Mouse (Mus musculus): ENCODE measurements at regions not wholly inside any gene's neighbourhood (a gene's known extent, or its start where the extent isn't known, plus 50 kb on each side); places are given as distances from the start of the nearest gene placed in this dataset.

- DNase-seq (ENCODE audit: low spot score) (no peak), ATAC-seq (ENCODE audit: low FRiP score, low TSS enrichment) (no peak)
- no peaks in the 10 kb centered on the region for H3K36me3 ChIP-seq (ENCODE audit: control insufficient read depth, insufficient read depth, low read length)
- H3K4me1 ChIP-seq (replicated peaks; ENCODE audit: control insufficient read depth, insufficient read depth): peaks cover 2% of the 10 kb centered on the region; the same call in 1 of the 2 replicates
- 33% methylated on average over 8 of the region's 8 CpGs for WGBS
- no peak overlapping the region for H3K4me2 ChIP-seq (replicated peaks; ENCODE audit: low read depth)
- H3K4me3 ChIP-seq (ENCODE audit: low read depth, low read length): no peak overlapping the region
- no peak overlapping the region for H3K27ac ChIP-seq (replicated peaks)
- no peaks in the 10 kb centered on the region for H3K9me3 ChIP-seq (ENCODE audit: control insufficient read depth, low read length)
- no peaks in the 10 kb centered on the region for H3K27me3 ChIP-seq (ENCODE audit: control insufficient read depth, insufficient read depth, low read length)
- H3K9ac ChIP-seq (ENCODE audit: low read length): no peak overlapping the region
- TF ChIP-seq EP300 (optimal IDR thresholded peaks at IDR 0.05) (no peak), CTCF (IDR thresholded peaks at IDR 0.05; ENCODE audit: low read depth) (no peak)
Measured at GRCm38 (mm10) chr12:107859750-107860149, 143.7 kb downstream of the Bcl11b start.

GRCm38 (mm10) chr12:107860358-107860757 lies 143.0 kb downstream of the Bcl11b start:
- TF ChIP-seq EP300 (optimal IDR thresholded peaks at IDR 0.05) (no peak), CTCF (IDR thresholded peaks at IDR 0.05; ENCODE audit: low read depth) (no peak)
- Histone ChIP-seq H3K27me3 (ENCODE audit: control insufficient read depth, insufficient read depth, low read length) (no peaks in the 10 kb centered on the region), H3K9me3 (ENCODE audit: control insufficient read depth, low read length) (no peaks in the 10 kb centered on the region), H3K4me3 (ENCODE audit: low read depth, low read length) (no peak overlapping the region), H3K9ac (ENCODE audit: low read length) (no peak overlapping the region), H3K4me1 (replicated peaks; ENCODE audit: control insufficient read depth, insufficient read depth) (peaks cover 2% of the 10 kb centered on the region; the same call in 1 of the 2 replicates), H3K4me2 (replicated peaks; ENCODE audit: low read depth) (no peak overlapping the region), H3K27ac (replicated peaks) (no peak overlapping the region), H3K36me3 (ENCODE audit: control insufficient read depth, insufficient read depth, low read length) (no peaks in the 10 kb centered on the region)
- 74% methylated on average over 6 of the region's 6 CpGs for WGBS
- ATAC-seq (ENCODE audit: low FRiP score, low TSS enrichment): no peak
- no peak for DNase-seq (ENCODE audit: low spot score)

Measured in stomach, postnatal 0 days (tissue).